Mouse (Mus musculus): ENCODE results near the gene Cox20. TPM values are rescaled to one million over a fixed set of nuclear protein-coding genes. Genes with fewer than 3 reads are reported as not detected.

Cox20 gene
- polyA plus RNA-seq, 1 experiment from 2014 or later, result 133 TPM

- H3K27ac ChIP-seq, result no peak overlapping the region
- H3K4me3 ChIP-seq, result no peak overlapping the region
- H3K4me2 ChIP-seq (replicated peaks), result no peak overlapping the region
- no peaks in the 10 kb centered on the region for H3K9me3 ChIP-seq
- no peaks in the 10 kb centered on the region for H3K27me3 ChIP-seq
- WGBS, result 81% methylated on average over 1 of the region's 1 CpGs
- H3K4me1 ChIP-seq, result peaks cover 32% of the 10 kb centered on the region
- peaks cover 63% of the 10 kb centered on the region for H3K36me3 ChIP-seq
- H3K9ac ChIP-seq, result no peak overlapping the region
- no peak for ATAC-seq (ENCODE audit: low FRiP score, low read depth)
Measured at GRCm38 (mm10) chr1:178323235-178323634, 4.3 kb downstream of the Cox20 start.

GRCm38 (mm10) chr1:178324568-178324967, 5.6 kb downstream of the Cox20 start:
- 84% methylated on average over 1 of the region's 1 CpGs for WGBS
- H3K27ac ChIP-seq, result no peak overlapping the region

GRCm38 (mm10) chr1:178326357-178326756, 7.4 kb downstream of the Cox20 start:
- H3K9ac ChIP-seq, result no peak overlapping the region
- H3K4me3 ChIP-seq, result no peak overlapping the region
- no peaks in the 10 kb centered on the region for H3K9me3 ChIP-seq
- no peak overlapping the region for H3K27ac ChIP-seq
- ATAC-seq (ENCODE audit: low FRiP score, low read depth), result no peak
- H3K36me3 ChIP-seq, result peaks cover 80% of the 10 kb centered on the region
- no peaks in the 10 kb centered on the region for H3K27me3 ChIP-seq
- H3K4me1 ChIP-seq, result peaks cover 18% of the 10 kb centered on the region
- 87% methylated on average over 1 of the region's 1 CpGs for WGBS
- H3K4me2 ChIP-seq (replicated peaks), result no peak overlapping the region

More at GRCm38 (mm10) chr1:178324568-178324967, 5.6 kb downstream of the Cox20 start:
- ATAC-seq (ENCODE audit: low FRiP score, low read depth), result no peak
- no peaks in the 10 kb centered on the region for H3K9me3 ChIP-seq
- peaks cover 73% of the 10 kb centered on the region for H3K36me3 ChIP-seq
- H3K9ac ChIP-seq, result no peak overlapping the region
- peaks cover 32% of the 10 kb centered on the region for H3K4me1 ChIP-seq
- H3K4me3 ChIP-seq, result no peak overlapping the region
- no peaks in the 10 kb centered on the region for H3K27me3 ChIP-seq
- H3K4me2 ChIP-seq (replicated peaks), result no peak overlapping the region

GRCm38 (mm10) chr1:178326950-178327349, 8.0 kb downstream of the Cox20 start:
- H3K4me1 ChIP-seq, result peaks cover 14% of the 10 kb centered on the region
- 85% methylated on average over 1 of the region's 1 CpGs for WGBS
- H3K4me2 ChIP-seq (replicated peaks), result no peak overlapping the region
- H3K9ac ChIP-seq, result no peak overlapping the region
- no peaks in the 10 kb centered on the region for H3K27me3 ChIP-seq
- H3K9me3 ChIP-seq, result no peaks in the 10 kb centered on the region
- peaks cover 79% of the 10 kb centered on the region for H3K36me3 ChIP-seq
- no peak overlapping the region for H3K4me3 ChIP-seq
- H3K27ac ChIP-seq, result no peak overlapping the region
- ATAC-seq (ENCODE audit: low FRiP score, low read depth), result no peak

GRCm38 (mm10) chr1:178329017-178329416, 10.1 kb downstream of the Cox20 start:
- no peak overlapping the region for H3K27ac ChIP-seq
- no peak for ATAC-seq (ENCODE audit: low FRiP score, low read depth)
- H3K4me1 ChIP-seq, result peaks cover 17% of the 10 kb centered on the region
- H3K9me3 ChIP-seq, result no peaks in the 10 kb centered on the region
- H3K4me2 ChIP-seq (replicated peaks), result no peak overlapping the region
- 79% methylated on average over 5 of the region's 5 CpGs for WGBS
- H3K4me3 ChIP-seq, result no peak overlapping the region
- no peaks in the 10 kb centered on the region for H3K27me3 ChIP-seq
- no peak overlapping the region for H3K9ac ChIP-seq
- H3K36me3 ChIP-seq, result peaks cover 80% of the 10 kb centered on the region

- Histone ChIP-seq H3K4me1 (peaks cover 24% of the 10 kb centered on the region), H3K4me3 (no peak overlapping the region), H3K27ac (no peak overlapping the region), H3K36me3 (peaks cover 81% of the 10 kb centered on the region), H3K9ac (no peak overlapping the region), H3K27me3 (no peaks in the 10 kb centered on the region), H3K4me2 (replicated peaks) (no peak overlapping the region), H3K9me3 (no peaks in the 10 kb centered on the region)
- WGBS, result 78% methylated on average over 6 of the region's 6 CpGs
- no peak for ATAC-seq (ENCODE audit: low FRiP score, low read depth)
Measured at GRCm38 (mm10) chr1:178329946-178330345, 11.0 kb downstream of the Cox20 start.

- no peaks in the 10 kb centered on the region for H3K27me3 ChIP-seq
- H3K27ac ChIP-seq, result peak overlapping the region; percentile 100
- peak overlapping the region; percentile 100 for H3K4me3 ChIP-seq
- peak overlapping the region; percentile 93 for H3K4me2 ChIP-seq (replicated peaks)
- H3K4me1 ChIP-seq, result peaks cover 25% of the 10 kb centered on the region
- peak overlapping the region; percentile 100 for H3K9ac ChIP-seq
- no peak for ATAC-seq (ENCODE audit: low FRiP score, low read depth)
- WGBS, result under 1% methylated on average over 16 of the region's 16 CpGs
- no peaks in the 10 kb centered on the region for H3K9me3 ChIP-seq
- H3K36me3 ChIP-seq, result peaks cover 39% of the 10 kb centered on the region
Measured at GRCm38 (mm10) chr1:178335860-178336261, 16.9 kb downstream of the Cox20 start.

GRCm38 (mm10) chr1:178336289-178336775, 17.4 kb downstream of the Cox20 start:
- no peaks in the 10 kb centered on the region for H3K27me3 ChIP-seq
- peaks cover 34% of the 10 kb centered on the region for H3K36me3 ChIP-seq
- H3K4me1 ChIP-seq, result peaks cover 25% of the 10 kb centered on the region
- H3K4me3 ChIP-seq, result peak overlapping the region; percentile 100
- H3K9ac ChIP-seq, result peak overlapping the region; percentile 100
- under 1% methylated on average over 47 of the region's 53 CpGs for WGBS
- H3K4me2 ChIP-seq (replicated peaks), result peak overlapping the region; percentile 93
- no peaks in the 10 kb centered on the region for H3K9me3 ChIP-seq
- peak; percentile 91 for ATAC-seq (ENCODE audit: low FRiP score, low read depth)
- H3K27ac ChIP-seq, result peak overlapping the region; percentile 100

- H3K4me1 ChIP-seq, result peaks cover 23% of the 10 kb centered on the region
- H3K9ac ChIP-seq, result peak overlapping the region; percentile 100
- no peaks in the 10 kb centered on the region for H3K27me3 ChIP-seq
- H3K36me3 ChIP-seq, result peaks cover 29% of the 10 kb centered on the region
- H3K4me3 ChIP-seq, result peak overlapping the region; percentile 100
- H3K9me3 ChIP-seq, result no peaks in the 10 kb centered on the region
- peak overlapping the region; percentile 93 for H3K4me2 ChIP-seq (replicated peaks)
- peak; percentile 7; the same call in 1 of the 2 replicates for ATAC-seq (ENCODE audit: low FRiP score, low read depth)
- H3K27ac ChIP-seq, result peak overlapping the region; percentile 100
- under 1% methylated on average over 52 of the region's 89 CpGs for WGBS
Measured at GRCm38 (mm10) chr1:178336777-178337481, 18.0 kb downstream of the Cox20 start.

- H3K27ac ChIP-seq, result peak within 1 kb of the TSS; percentile 100
- H3K4me1 ChIP-seq, result peaks cover 20% of the 10 kb centered on the region
- H3K4me3 ChIP-seq, result peak within 1 kb of the TSS; percentile 100
- no peaks in the 10 kb centered on the region for H3K27me3 ChIP-seq
- H3K36me3 ChIP-seq, result peaks cover 21% of the 10 kb centered on the region
- peak within 1 kb of the TSS; percentile 93 for H3K4me2 ChIP-seq (replicated peaks)
- H3K9ac ChIP-seq, result peak within 1 kb of the TSS; percentile 100
- ATAC-seq (ENCODE audit: low FRiP score, low read depth), result peak; percentile 88
- H3K9me3 ChIP-seq, result no peaks in the 10 kb centered on the region
- WGBS, result under 1% methylated on average over 73 of the region's 73 CpGs
Measured at GRCm38 (mm10) chr1:178337551-178338317, 18.8 kb downstream of the Cox20 start, which contains the start of gene Hnrnpu. Gene Hnrnpu (minus strand): TSS chr1:178337797.

GRCm38 (mm10) chr1:178338318-178338641, 19.4 kb downstream of the Cox20 start:
- H3K4me1 ChIP-seq, result peaks cover 15% of the 10 kb centered on the region
- H3K27me3 ChIP-seq, result no peaks in the 10 kb centered on the region
- peaks cover 15% of the 10 kb centered on the region for H3K36me3 ChIP-seq
- peak overlapping the region; percentile 100 for H3K9ac ChIP-seq
- peak overlapping the region; percentile 69 for H3K4me2 ChIP-seq (replicated peaks)
- peak overlapping the region; percentile 100 for H3K4me3 ChIP-seq
- H3K9me3 ChIP-seq, result no peaks in the 10 kb centered on the region
- 6% methylated on average over 6 of the region's 6 CpGs for WGBS
- H3K27ac ChIP-seq, result peak overlapping the region; percentile 100
- ATAC-seq (ENCODE audit: low FRiP score, low read depth), result no peak

GRCm38 (mm10) chr1:178340213-178340612, 21.3 kb downstream of the Cox20 start:
- peaks cover under 1% of the 10 kb centered on the region for H3K36me3 ChIP-seq
- peaks cover under 1% of the 10 kb centered on the region; the same call in 1 of the 2 replicates for H3K4me1 ChIP-seq
- H3K9me3 ChIP-seq, result no peaks in the 10 kb centered on the region
- no peak overlapping the region for H3K27ac ChIP-seq
- no peak overlapping the region for H3K4me2 ChIP-seq (replicated peaks)
- no peak for ATAC-seq (ENCODE audit: low FRiP score, low read depth)
- H3K27me3 ChIP-seq, result no peaks in the 10 kb centered on the region
- H3K4me3 ChIP-seq, result no peak overlapping the region
- H3K9ac ChIP-seq, result no peak overlapping the region
- 93% methylated on average over 2 of the region's 2 CpGs for WGBS

Measured in limb, embryonic 13.5 days (tissue).